Mouse (Mus musculus): ENCODE data around the gene Mctp1. TPM values are rescaled to one million over a fixed set of nuclear protein-coding genes. Genes with fewer than 3 reads are reported as not detected.

The Mctp1 gene
- polyA plus RNA-seq, 1 experiment from 2014 or later, result 0.57 TPM

DNA sequence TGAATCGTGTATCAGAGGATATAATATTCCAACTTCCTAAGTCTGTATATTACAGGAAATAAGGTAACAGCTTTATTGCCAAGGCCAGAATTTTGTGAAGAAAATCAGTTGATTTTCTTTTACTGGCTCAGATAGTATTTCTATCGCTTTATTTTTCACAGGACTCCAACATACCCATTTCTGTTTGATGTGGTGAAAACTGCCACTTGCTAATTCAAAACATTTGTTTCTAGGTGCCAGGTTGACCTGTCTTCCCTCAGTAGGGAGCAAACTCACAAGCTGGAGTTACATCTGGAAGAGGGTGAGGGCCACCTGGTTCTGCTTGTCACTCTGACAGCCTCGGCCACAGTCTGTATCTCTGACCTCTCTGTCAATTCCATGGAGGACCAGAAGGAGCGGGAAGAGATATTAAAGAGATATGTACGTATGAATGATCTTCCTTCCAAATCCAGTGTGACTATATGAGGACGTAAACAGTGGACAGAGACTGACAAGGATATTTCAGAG, 416.8 kb downstream of the Mctp1 start:
- no peak for ATAC-seq (replicated peaks; ENCODE audit: insufficient number of reproducible peaks, insufficient read depth, low FRiP score, low read depth)
- H3K27ac ChIP-seq, result no peak overlapping the region
- WGBS, result 51% methylated on average over 6 of the region's 6 CpGs
- H3K4me2 ChIP-seq, result no peak overlapping the region
- H3K27me3 ChIP-seq, result no peaks in the 10 kb centered on the region
- no peaks in the 10 kb centered on the region for H3K4me1 ChIP-seq (replicated peaks)
- no peak overlapping the region for H3K4me3 ChIP-seq
- H3K9ac ChIP-seq, result no peak overlapping the region
- H3K36me3 ChIP-seq, result no peaks in the 10 kb centered on the region
- no peaks in the 10 kb centered on the region for H3K9me3 ChIP-seq (replicated peaks)

DNA sequence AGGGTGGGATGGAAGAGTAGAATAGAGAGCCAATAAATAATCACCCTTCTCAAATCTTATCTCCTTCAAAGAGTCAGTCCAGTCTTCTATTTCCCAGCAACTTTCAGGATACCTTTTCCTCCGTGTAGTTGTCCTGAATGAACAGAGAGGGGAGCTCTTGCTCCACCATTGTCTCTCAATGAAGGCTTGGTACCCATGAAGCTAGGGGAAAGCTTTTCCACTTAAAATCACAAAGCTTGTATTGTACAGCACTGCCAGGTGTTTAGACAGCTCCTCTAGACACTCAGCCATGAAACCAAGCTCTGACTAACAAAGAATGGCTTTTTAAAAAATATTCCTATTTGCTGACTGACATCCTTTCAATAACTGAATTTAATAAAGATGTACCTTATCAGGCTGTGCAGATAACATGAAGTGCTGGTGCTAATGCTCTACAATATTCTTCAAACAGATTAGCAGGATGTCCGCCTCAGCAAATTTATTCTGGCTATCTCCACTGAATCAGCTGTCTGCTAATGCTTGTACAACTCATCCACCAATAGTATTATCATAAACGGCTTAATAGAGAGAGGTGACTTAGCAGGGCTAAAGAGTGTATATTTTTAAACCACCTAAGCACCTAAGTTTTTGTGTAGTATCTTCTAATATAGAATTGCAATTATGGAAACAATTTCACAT, 417.9 kb downstream of the Mctp1 start:
- no peak overlapping the region for H3K4me3 ChIP-seq
- 25% methylated on average over 3 of the region's 3 CpGs for WGBS
- no peak overlapping the region for H3K9ac ChIP-seq
- ATAC-seq (replicated peaks; ENCODE audit: insufficient number of reproducible peaks, insufficient read depth, low FRiP score, low read depth), result no peak
- H3K36me3 ChIP-seq, result no peaks in the 10 kb centered on the region
- no peaks in the 10 kb centered on the region for H3K27me3 ChIP-seq
- no peak overlapping the region for H3K4me2 ChIP-seq
- no peaks in the 10 kb centered on the region for H3K9me3 ChIP-seq (replicated peaks)
- H3K27ac ChIP-seq, result no peak overlapping the region
- H3K4me1 ChIP-seq (replicated peaks), result no peaks in the 10 kb centered on the region

DNA sequence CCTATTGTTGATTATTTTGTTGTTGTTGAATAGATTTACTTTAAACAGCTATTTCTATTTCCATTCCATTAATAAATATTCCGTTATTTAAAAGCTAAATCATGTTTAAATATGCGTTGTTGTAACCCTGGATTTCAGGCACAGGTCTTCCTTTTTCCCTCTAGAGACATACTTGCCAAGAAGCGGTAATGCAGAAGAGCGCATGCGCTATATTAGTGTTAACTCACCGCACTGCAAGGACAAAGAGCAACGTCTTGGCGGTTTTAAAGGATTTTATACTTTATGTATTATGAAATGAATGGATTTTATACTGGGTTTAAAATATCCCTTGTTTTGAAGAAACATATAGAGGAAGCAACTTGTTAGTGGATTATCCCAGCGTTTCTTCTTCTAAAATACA, 418.6 kb downstream of the Mctp1 start:
- Histone ChIP-seq H3K4me2 (no peak overlapping the region), H3K4me3 (no peak overlapping the region), H3K27me3 (no peaks in the 10 kb centered on the region), H3K27ac (no peak overlapping the region), H3K9me3 (replicated peaks) (no peaks in the 10 kb centered on the region), H3K36me3 (no peaks in the 10 kb centered on the region), H3K4me1 (replicated peaks) (no peaks in the 10 kb centered on the region), H3K9ac (no peak overlapping the region)
- WGBS, result 86% methylated on average over 9 of the region's 9 CpGs
- no peak for ATAC-seq (replicated peaks; ENCODE audit: insufficient number of reproducible peaks, insufficient read depth, low FRiP score, low read depth)

DNA sequence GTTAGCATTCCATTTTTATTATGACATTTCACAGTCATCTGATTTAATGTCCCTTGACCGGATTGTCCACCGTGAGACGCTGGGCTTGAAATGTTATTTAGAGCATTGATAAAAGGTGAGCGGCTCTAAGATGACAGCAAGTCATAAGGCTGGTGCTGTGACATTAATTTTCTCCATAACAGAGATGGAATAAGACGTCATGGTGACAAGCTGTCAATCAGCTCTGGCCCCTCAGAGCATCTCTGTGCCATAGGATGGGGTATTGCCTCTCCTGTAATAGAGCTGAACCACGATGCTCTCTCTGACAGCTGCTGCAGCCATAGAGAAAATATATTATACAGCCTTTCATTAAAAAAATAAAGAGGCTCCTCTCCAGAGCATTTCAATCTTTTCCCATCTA, 419.5 kb downstream of the Mctp1 start:
- Histone ChIP-seq H3K9ac (no peak overlapping the region), H3K9me3 (replicated peaks) (no peaks in the 10 kb centered on the region), H3K4me1 (replicated peaks) (no peaks in the 10 kb centered on the region), H3K4me3 (no peak overlapping the region), H3K4me2 (no peak overlapping the region), H3K27ac (no peak overlapping the region), H3K27me3 (no peaks in the 10 kb centered on the region), H3K36me3 (no peaks in the 10 kb centered on the region)
- WGBS, result 62% methylated on average over 6 of the region's 6 CpGs
- no peak for ATAC-seq (replicated peaks; ENCODE audit: insufficient number of reproducible peaks, insufficient read depth, low FRiP score, low read depth)

DNA sequence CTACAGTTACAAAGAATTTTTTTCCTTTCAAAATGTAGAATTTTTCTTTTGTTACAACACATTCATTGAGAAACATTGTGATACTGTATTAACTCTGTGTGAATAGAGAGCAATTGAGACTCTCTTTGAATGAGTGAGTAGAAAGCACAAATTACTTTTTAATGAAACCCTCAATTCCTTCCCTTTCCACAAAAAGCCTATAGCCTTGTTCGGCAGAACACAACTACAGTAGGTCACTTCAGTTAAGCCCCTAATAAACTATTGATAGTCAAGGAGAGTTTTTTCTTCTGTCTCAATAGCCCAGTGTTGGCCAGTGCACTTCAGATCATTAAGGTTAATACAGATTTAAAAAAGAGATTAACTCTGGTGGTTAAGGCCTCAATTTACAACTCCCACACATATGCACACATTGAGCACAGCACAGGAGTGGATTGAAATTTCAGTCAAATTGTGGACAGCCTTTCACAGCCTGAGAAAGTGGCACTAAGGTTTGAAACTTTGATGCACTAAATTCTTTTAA, 424.6 kb downstream of the Mctp1 start:
- Histone ChIP-seq H3K4me2 (no peak overlapping the region), H3K9me3 (replicated peaks) (no peaks in the 10 kb centered on the region), H3K4me3 (no peak overlapping the region), H3K27ac (no peak overlapping the region), H3K36me3 (no peaks in the 10 kb centered on the region), H3K9ac (no peak overlapping the region), H3K27me3 (no peaks in the 10 kb centered on the region), H3K4me1 (replicated peaks) (peaks cover 6% of the 10 kb centered on the region)
- no peak for ATAC-seq (replicated peaks; ENCODE audit: insufficient number of reproducible peaks, insufficient read depth, low FRiP score, low read depth)
- 76% methylated on average over 1 of the region's 1 CpGs for WGBS

DNA sequence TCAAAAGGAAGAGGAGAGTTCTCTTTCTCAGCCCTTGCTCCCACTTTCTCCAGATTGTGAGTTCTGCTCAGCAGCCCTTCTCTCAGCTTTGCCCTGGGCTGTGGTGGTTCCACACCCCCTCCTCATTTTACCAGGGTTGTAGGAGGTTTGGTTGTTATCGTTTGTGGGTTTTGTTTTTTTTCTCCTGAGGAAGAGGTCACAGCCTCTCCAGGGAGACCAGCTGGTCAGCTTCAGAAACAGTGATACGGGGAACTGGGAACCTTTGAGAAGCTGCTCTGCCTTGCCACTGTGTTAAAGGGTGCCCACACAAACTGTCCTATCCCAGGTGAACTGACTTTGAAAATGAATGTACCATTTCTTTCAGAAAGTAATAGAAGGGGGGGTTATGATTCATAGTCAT, 425.5 kb downstream of the Mctp1 start:
- 16% methylated on average over 2 of the region's 2 CpGs for WGBS
- ATAC-seq (replicated peaks; ENCODE audit: insufficient number of reproducible peaks, insufficient read depth, low FRiP score, low read depth), result no peak

DNA sequence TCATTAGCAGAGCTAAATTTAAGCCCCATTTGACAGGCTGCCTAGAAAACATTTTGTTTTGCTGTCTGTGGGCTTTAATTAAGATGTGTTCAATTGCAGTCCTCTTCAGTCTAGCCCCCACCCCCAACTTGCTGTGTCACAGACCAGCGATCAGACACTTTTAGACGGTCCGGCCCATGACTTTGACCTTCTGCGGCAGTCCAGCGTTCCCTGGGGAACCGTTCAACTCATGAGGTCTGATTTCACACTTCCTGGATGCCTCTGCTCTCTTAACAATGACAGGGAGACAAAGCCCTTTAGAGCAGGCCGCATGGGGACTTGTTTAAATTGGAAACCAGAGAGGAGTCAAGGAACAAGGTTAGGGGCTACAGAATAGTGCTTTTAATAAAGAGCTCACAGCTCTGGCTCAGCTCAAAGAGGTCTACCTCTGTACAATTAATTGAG, 426.2 kb downstream of the Mctp1 start:
- ATAC-seq (replicated peaks; ENCODE audit: insufficient number of reproducible peaks, insufficient read depth, low FRiP score, low read depth), result 0 out of 2 replicates have a peak, but pooled peaks have one; percentile 35
- no peaks in the 10 kb centered on the region for H3K9me3 ChIP-seq (replicated peaks)

More for the DNA sequence above, 425.5 kb downstream of the Mctp1 start:
- Histone ChIP-seq H3K4me2 (no peak overlapping the region), H3K4me3 (no peak overlapping the region), H3K9me3 (replicated peaks) (no peaks in the 10 kb centered on the region), H3K27me3 (no peaks in the 10 kb centered on the region), H3K36me3 (no peaks in the 10 kb centered on the region), H3K9ac (no peak overlapping the region), H3K27ac (no peak overlapping the region), H3K4me1 (replicated peaks) (peaks cover 6% of the 10 kb centered on the region)

DNA sequence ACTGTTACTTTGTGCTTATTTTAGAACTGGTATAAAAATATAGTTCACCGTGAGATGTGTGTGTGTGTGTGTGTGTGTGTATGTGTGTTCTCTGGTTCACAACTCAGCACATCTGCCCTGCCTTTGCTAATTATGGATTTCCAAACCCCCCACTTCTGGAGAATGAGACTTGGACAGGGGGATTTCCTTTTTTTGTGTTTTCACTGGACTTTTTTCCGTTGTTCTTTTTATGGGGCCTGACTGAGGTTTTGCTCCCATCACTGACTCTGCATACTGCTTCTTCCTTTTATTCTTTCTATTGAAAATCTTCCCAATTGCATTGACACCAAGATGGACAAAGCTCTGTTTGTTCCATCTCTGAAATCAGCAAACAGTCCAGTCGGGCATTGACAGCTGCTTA, 438.7 kb downstream of the Mctp1 start:
- Histone ChIP-seq H3K27me3 (no peaks in the 10 kb centered on the region), H3K4me1 (replicated peaks) (no peaks in the 10 kb centered on the region), H3K27ac (no peak overlapping the region), H3K4me2 (no peak overlapping the region), H3K36me3 (no peaks in the 10 kb centered on the region), H3K9me3 (replicated peaks) (no peaks in the 10 kb centered on the region), H3K9ac (no peak overlapping the region), H3K4me3 (no peak overlapping the region)
- WGBS, result 46% methylated on average over 3 of the region's 3 CpGs
- ATAC-seq (replicated peaks; ENCODE audit: insufficient number of reproducible peaks, insufficient read depth, low FRiP score, low read depth), result no peak

More for the DNA sequence above, 426.2 kb downstream of the Mctp1 start:
- peak overlapping the region; percentile 39 for H3K4me2 ChIP-seq
- no peak overlapping the region for H3K27ac ChIP-seq
- H3K27me3 ChIP-seq, result no peaks in the 10 kb centered on the region
- no peak overlapping the region for H3K9ac ChIP-seq
- H3K36me3 ChIP-seq, result no peaks in the 10 kb centered on the region
- WGBS, result 3% methylated on average over 7 of the region's 7 CpGs
- H3K4me1 ChIP-seq (replicated peaks), result peaks cover 6% of the 10 kb centered on the region
- H3K4me3 ChIP-seq, result no peak overlapping the region

DNA sequence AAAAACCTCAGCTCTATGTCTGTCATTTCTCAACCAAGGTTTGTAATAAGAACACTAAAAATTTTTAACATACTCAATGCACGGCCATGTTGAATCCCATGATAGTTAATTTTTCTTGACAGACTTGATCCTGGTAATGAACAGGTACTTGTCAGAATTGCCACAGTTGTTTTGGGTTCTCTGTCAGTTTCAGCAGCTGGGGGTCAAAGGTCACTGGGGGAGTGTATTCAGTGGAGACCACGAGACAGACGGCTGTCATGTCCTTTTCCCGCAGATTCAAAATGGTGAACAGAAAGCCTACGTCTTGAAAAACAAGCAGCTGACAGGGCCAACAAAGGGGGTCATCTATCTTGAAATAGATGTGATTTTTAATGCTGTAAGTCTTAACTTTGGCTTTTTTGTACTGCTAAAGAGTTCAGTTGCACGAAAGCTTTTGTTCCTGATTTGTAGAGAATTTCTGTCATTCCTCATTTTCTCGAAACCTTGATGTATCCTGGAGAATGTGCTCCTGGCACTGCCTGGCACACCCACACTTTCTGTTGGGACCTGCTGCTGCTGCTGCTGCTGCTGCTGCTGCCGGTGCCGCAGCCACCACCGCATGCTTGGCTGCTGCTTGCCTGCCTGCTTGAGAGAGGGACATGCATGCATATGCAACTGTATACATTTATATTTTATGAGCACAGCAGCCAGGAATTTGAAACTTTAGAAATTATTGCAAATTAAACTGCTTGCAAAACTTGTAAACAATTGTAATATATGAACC, 440.8 kb downstream of the Mctp1 start:
- H3K4me3 ChIP-seq, result no peak overlapping the region
- 59% methylated on average over 10 of the region's 10 CpGs for WGBS
- no peaks in the 10 kb centered on the region for H3K36me3 ChIP-seq
- no peak overlapping the region for H3K9ac ChIP-seq
- ATAC-seq (replicated peaks; ENCODE audit: insufficient number of reproducible peaks, insufficient read depth, low FRiP score, low read depth), result no peak
- no peaks in the 10 kb centered on the region for H3K27me3 ChIP-seq
- H3K9me3 ChIP-seq (replicated peaks), result no peaks in the 10 kb centered on the region
- no peaks in the 10 kb centered on the region for H3K4me1 ChIP-seq (replicated peaks)
- no peak overlapping the region for H3K27ac ChIP-seq
- H3K4me2 ChIP-seq, result no peak overlapping the region

DNA sequence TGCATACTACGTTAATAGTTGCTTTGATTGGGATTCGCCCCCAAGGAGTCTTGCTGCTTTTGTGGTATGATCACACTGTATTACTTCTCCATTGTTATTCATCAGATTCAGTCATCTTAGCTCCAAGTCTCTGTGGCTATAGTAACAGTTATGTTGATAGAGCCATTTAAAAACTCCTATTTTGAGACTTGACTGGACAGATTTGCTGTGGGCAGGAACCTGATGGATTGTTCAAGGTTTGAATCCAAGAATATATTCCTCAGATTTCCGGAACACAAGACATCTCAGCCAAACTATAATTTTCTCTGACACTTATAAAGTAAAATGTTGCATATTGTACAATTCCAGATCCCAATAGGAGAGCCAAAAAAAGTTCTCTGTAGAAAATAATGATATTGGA, 443.4 kb downstream of the Mctp1 start:
- H3K27ac ChIP-seq, result no peak overlapping the region
- H3K36me3 ChIP-seq, result no peaks in the 10 kb centered on the region
- H3K4me2 ChIP-seq, result no peak overlapping the region
- no peaks in the 10 kb centered on the region for H3K9me3 ChIP-seq (replicated peaks)
- H3K4me1 ChIP-seq (replicated peaks), result no peaks in the 10 kb centered on the region
- H3K27me3 ChIP-seq, result no peaks in the 10 kb centered on the region
- H3K9ac ChIP-seq, result no peak overlapping the region
- WGBS, result 73% methylated on average over 3 of the region's 3 CpGs
- H3K4me3 ChIP-seq, result no peak overlapping the region
- no peak for ATAC-seq (replicated peaks; ENCODE audit: insufficient number of reproducible peaks, insufficient read depth, low FRiP score, low read depth)

DNA sequence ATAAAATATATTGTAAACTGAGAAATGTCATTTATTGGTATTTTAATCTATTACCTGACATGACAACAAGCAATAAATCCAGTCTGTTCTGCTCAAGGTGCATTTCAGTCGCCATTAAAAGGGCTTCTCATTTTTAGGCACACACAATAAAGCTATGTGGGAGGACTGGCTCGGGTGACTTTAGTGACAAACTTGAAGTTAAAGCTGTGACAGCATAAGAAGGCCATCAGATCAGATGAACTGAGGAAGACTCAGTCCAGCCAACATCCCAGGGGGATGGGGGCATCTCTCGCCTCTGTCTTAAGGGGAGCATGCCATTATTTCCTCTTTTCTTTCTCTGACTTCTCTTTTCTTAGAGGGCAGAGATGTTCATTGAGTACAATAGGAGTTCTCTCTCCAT, 453.7 kb downstream of the Mctp1 start:
- H3K27ac ChIP-seq, result no peak overlapping the region
- H3K4me1 ChIP-seq (replicated peaks), result no peaks in the 10 kb centered on the region
- H3K9me3 ChIP-seq (replicated peaks), result no peaks in the 10 kb centered on the region
- H3K27me3 ChIP-seq, result no peaks in the 10 kb centered on the region
- no peak overlapping the region for H3K4me2 ChIP-seq
- H3K9ac ChIP-seq, result no peak overlapping the region
- 74% methylated on average over 3 of the region's 3 CpGs for WGBS
- H3K36me3 ChIP-seq, result no peaks in the 10 kb centered on the region
- H3K4me3 ChIP-seq, result no peak overlapping the region
- no peak for ATAC-seq (replicated peaks; ENCODE audit: insufficient number of reproducible peaks, insufficient read depth, low FRiP score, low read depth)
